Comparison of ENCODE assay signal across 8 mouse cellular contexts in genomic region chr17:66111402-66111959, GRCm38 (mm10). TPM values are rescaled to one million over a fixed set of nuclear protein-coding genes. Genes with fewer than 3 reads are reported as not detected.
DNase-seq lines count a peak whose midpoint lies in the region; ATAC-seq lines count a peak whose summit lies in the region.

TSS of gene Washc1 (plus strand) at chr17:66111545.

- no peaks in the 10 kb centered on the region for H3K9me3 ChIP-seq in heart, embryonic 13.5 days
- no peaks in the 10 kb centered on the region for H3K9me3 ChIP-seq in liver, embryonic 13.5 days (replicated peaks)
- no peaks in the 10 kb centered on the region for H3K9me3 ChIP-seq in stomach, embryonic 16.5 days (replicated peaks; ENCODE audit: control insufficient read depth, low read length)

- peak; percentile 92 for DNase-seq in CD4-positive helper T cell, adult 2 months (ENCODE audit: low read depth, low spot score)
- DNase-seq in brain, embryonic 18.5 days (ENCODE audit: low read depth, low spot score): peak; percentile 78
- peak; percentile 93 for DNase-seq in kidney, postnatal 14 days
- peak; percentile 91 for DNase-seq in liver, embryonic 13.5 days
- peak; percentile 94 for DNase-seq in neural tube, embryonic 10.5 days (ENCODE audit: extremely low spot score, low spot score)

- peaks cover 20% of the 10 kb centered on the region for H3K4me1 ChIP-seq in heart, embryonic 13.5 days
- H3K4me1 ChIP-seq in liver, embryonic 13.5 days (replicated peaks): peaks cover 45% of the 10 kb centered on the region
- H3K4me1 ChIP-seq in stomach, embryonic 16.5 days (ENCODE audit: control insufficient read depth, insufficient read depth, low read length): peaks cover 12% of the 10 kb centered on the region; the same call in 1 of the 2 replicates

- ATAC-seq in erythroid progenitor cell, adult 5-6 weeks (replicated peaks; ENCODE audit: low FRiP score, poor library complexity, severe bottlenecking): peak; percentile 97
- peak; percentile 98 for ATAC-seq in heart, embryonic 13.5 days (ENCODE audit: extremely low read depth, insufficient number of reproducible peaks, low FRiP score, low TSS enrichment)
- peak; percentile 99 for ATAC-seq in liver, embryonic 13.5 days (ENCODE audit: low read depth)
- peak; percentile 97 for ATAC-seq in stomach, embryonic 16.5 days (ENCODE audit: insufficient read depth, low FRiP score)

- peak within 1 kb of the TSS; percentile 80 for H3K4me2 ChIP-seq in heart, embryonic 13.5 days
- peak within 1 kb of the TSS; percentile 71 for H3K4me2 ChIP-seq in liver, embryonic 13.5 days
- H3K4me2 ChIP-seq in stomach, embryonic 16.5 days (ENCODE audit: low read depth, low read length): peak within 1 kb of the TSS; percentile 70

- H3K36me3 ChIP-seq in heart, embryonic 13.5 days: peaks cover 29% of the 10 kb centered on the region
- H3K36me3 ChIP-seq in liver, embryonic 13.5 days: peaks cover 31% of the 10 kb centered on the region
- peaks cover 17% of the 10 kb centered on the region; the same call in 1 of the 2 replicates for H3K36me3 ChIP-seq in stomach, embryonic 16.5 days (ENCODE audit: control insufficient read depth, insufficient read depth, low read length)

- peak within 1 kb of the TSS; percentile 69 for H3K27ac ChIP-seq in heart, embryonic 13.5 days (replicated peaks)
- H3K27ac ChIP-seq in liver, embryonic 13.5 days: peak within 1 kb of the TSS; percentile 75
- peak within 1 kb of the TSS; percentile 84 for H3K27ac ChIP-seq in stomach, embryonic 16.5 days (ENCODE audit: low read length)

- peak within 1 kb of the TSS; percentile 87 for H3K9ac ChIP-seq in heart, embryonic 13.5 days
- peak within 1 kb of the TSS; percentile 76 for H3K9ac ChIP-seq in liver, embryonic 13.5 days
- H3K9ac ChIP-seq in stomach, embryonic 16.5 days (ENCODE audit: low read length): peak within 1 kb of the TSS; percentile 91

- under 1% methylated on average over 41 of the region's 41 CpGs for WGBS in heart, embryonic 13.5 days
- under 1% methylated on average over 38 of the region's 41 CpGs for WGBS in liver, embryonic 13.5 days (ENCODE audit: insufficient replicate concordance)
- WGBS in stomach, embryonic 16.5 days: under 1% methylated on average over 41 of the region's 41 CpGs

- peak within 1 kb of the TSS; percentile 80 for H3K4me3 ChIP-seq in heart, embryonic 13.5 days
- H3K4me3 ChIP-seq in liver, embryonic 13.5 days (replicated peaks): peak within 1 kb of the TSS; percentile 75
- H3K4me3 ChIP-seq in stomach, embryonic 16.5 days (replicated peaks; ENCODE audit: low read length): peak within 1 kb of the TSS; percentile 85

- H3K27me3 ChIP-seq in heart, embryonic 13.5 days (replicated peaks): no peaks in the 10 kb centered on the region
- H3K27me3 ChIP-seq in liver, embryonic 13.5 days: no peaks in the 10 kb centered on the region
- no peaks in the 10 kb centered on the region for H3K27me3 ChIP-seq in stomach, embryonic 16.5 days (ENCODE audit: control insufficient read depth, insufficient read depth, low read length)

RNA-seq across cellular contexts. Expression of gene Washc1, which starts in this region (rescaled TPM):
- 8.0 and 15.1 TPM in 2 replicates for total RNA-seq in erythroid progenitor cell, adult 5-6 weeks (2015; ENCODE audit: low replicate concordance)
- 3.2 and 5.2 TPM in 2 replicates for total RNA-seq in erythroid progenitor cell, adult 5-6 weeks (2017; ENCODE audit: low replicate concordance)
- polyA plus RNA-seq in heart, embryonic 13.5 days (2015; fragmentation: Nextera tagmentation; extraction: Ambion mirVana): 25.0 and 28.8 TPM in 2 replicates
- polyA plus RNA-seq in liver, embryonic 13.5 days (2015; fragmentation: Nextera tagmentation; extraction: Ambion mirVana): 18.6 and 19.0 TPM in 2 replicates
- polyA plus RNA-seq in stomach, embryonic 16.5 days (2015; fragmentation: Nextera tagmentation; extraction: Ambion mirVana): 35.3 and 36.1 TPM in 2 replicates

Comparison
In these comparisons a context has a peak if more than half of its experiments do, and no peak if none do; other contexts are left out.
1. Peak in every context shown above with its lines: DNase-seq, ATAC-seq, H3K4me3 ChIP-seq and H3K27ac ChIP-seq.